Mouse (Mus musculus) layer of hippocampus, postnatal 10 days (tissue): Measurements from ENCODE around the gene Acoxl. TPM values are rescaled to one million over a fixed set of nuclear protein-coding genes. Genes with fewer than 3 reads are reported as not detected.
A peak's percentile ranks its signal among the peaks of the same experiment; 100 is the strongest.

Experiments used
- DNase-seq, 2 experiments: peaks; one replicate each; pipeline ENCODE4 v3.0.0; 2021; ENCODE audit warnings: low spot score in 2 of 2
- total RNA-seq, 2 experiments: library from RNA; stranded (reverse); gene quantifications; 2 replicates each; pipeline ENCODE4 v1.2.3; 2021

Acoxl gene
- total RNA-seq, 2 experiments from 2014 or later: 0.13 TPM; not detected in 1

- DNase-seq: no peak
Observed at GRCm38 (mm10) chr2:127933531-127933931, 94.9 kb downstream of the Acoxl start.

DNA sequence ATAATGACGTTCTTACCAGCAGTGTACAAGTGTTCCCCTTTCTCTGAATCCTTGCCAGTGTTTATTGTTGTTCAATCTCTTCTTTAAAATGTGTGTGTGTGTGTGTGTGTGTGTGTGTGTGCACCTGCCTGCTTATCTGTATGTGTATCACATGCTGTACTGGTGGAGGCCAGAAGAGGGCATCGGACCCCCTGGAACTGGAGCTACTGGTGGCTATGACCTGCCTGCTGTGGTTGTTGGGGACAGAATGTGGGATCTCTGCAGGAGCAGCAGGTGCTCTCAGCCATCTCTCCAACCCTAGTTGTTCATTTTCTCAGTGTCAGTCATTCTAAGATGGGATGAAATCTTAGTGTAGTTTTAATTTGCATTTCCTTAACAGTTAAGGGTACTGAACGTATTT is 98.4 kb downstream of the Acoxl start:
- DNase-seq: no peak

DNA sequence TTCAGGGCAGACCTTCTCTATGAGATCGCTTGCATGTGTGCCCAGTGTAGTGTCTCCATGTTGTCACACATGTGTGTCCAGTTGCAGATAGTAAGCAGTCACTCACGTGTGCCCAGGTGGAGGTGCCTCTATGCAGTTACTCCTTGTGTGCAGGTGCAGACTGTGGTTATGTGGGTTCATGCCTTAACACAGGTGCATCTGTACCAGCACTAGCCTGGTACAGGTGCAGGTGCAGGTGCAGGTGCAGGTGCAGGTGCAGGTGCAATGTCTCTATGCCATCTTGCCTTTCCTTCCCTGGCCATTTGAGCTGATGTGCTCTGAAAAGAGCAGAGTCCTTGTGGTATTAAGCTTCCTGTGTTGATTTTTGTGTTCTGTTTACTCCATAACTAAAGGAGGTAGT is 100.5 kb downstream of the Acoxl start:
- DNase-seq: no peak

- DNase-seq: no peak
Observed at GRCm38 (mm10) chr2:127960579-127960978, 121.9 kb downstream of the Acoxl start.

DNA sequence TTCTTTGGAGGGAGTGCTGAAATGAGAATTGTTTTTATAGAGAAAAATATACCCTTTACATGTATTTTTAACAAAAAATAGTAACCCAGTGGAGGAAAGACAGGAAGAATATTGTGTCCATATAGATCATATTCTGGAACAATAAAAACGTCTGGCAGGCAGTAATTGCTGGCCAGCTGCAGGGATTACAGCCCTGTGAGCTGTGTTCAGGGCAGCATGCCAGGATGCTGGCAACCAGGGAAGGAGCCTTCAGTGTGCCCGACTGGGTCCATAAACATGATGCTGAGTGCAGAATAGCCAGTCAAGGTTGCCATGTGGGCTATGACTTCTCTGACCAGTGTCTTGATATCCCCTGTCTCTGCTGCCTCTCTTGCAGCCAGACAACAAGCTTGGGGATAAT is 122.5 kb downstream of the Acoxl start:
- DNase-seq: peak; percentile 57 to 58

- DNase-seq: peak; percentile 52 to 59
Observed at GRCm38 (mm10) chr2:127961802-127962433, 123.2 kb downstream of the Acoxl start.

GRCm38 (mm10) chr2:127968944-127969343 is 130.3 kb downstream of the Acoxl start:
- no peak for DNase-seq

DNA sequence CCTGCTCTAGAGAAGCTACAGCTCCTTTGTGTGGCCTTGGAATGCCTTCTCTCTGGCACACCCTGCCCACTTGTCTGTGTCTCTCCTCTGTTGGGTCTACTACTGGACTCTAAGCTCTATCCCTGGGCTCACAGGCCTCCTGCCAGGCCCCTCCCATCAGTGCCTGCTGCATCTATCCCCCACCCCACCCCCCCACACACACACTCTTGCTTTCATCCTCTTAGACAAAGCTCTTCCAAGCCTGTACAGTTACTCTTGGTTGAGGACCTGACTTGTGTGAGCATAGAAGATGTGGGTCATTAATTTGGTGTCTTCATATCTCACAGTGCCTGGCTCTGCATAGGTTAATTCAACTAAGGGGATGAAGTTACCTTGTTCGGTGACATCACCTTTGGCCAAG is 137.6 kb downstream of the Acoxl start:
- DNase-seq: no peak

DNA sequence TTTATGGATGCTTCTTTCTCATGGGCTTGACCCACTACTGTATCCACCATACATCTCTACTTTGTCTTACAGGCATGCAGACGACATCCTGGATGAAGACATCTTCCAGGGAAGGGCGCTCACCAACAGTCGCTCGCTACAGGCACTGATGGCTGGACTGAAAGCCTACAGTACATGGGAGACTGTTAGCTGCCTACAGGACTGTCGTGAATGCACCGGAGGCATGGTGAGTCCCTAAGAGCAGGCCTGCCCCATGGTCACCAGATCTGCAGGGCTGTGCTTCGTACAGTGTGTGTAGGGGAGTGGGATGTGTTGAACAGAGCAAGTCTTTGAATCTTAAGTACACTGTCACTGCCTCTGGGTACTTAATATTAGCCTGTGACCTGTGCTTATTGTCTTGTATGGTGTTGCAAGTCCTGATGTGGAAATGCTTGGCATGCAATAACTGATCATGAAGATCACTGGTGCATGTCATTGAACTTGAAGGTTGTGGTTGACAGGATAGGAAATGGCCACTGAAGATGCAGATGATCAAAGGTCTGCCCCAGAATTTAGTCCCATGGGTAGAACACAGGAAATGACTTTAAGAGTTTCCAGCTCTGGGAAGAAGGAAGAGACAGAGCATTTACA is 140.0 kb downstream of the Acoxl start:
- DNase-seq: no peak

DNA sequence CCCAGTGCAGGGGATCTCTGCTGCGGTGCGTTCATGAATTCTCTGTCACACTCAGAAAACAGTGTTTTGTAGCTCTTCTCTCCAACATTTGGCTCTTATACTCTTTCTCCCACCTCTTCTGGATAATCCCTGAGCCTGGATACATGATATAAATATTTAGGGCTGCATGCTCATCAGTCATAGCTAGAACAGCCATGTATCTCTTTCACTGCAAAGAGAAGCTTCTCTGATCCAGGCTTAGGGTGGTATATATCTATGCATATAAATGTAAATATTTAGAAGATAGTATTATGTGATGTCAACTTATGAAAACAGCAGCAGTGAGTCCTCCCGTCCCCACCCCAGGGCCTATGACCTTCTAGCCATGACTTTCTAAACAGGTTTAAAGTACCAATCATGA is 143.9 kb downstream of the Acoxl start:
- DNase-seq: no peak

GRCm38 (mm10) chr2:127983301-127983700 is 144.6 kb downstream of the Acoxl start:
- DNase-seq: no peak

GRCm38 (mm10) chr2:127983981-127984380 is 145.3 kb downstream of the Acoxl start:
- no peak for DNase-seq

GRCm38 (mm10) chr2:127987706-127988105 is 149.0 kb downstream of the Acoxl start:
- no peak for DNase-seq

- no peak for DNase-seq
Observed at GRCm38 (mm10) chr2:127990856-127991479, 152.3 kb downstream of the Acoxl start.

- no peak for DNase-seq
Observed at GRCm38 (mm10) chr2:127991656-127992055, 153.0 kb downstream of the Acoxl start.

DNA sequence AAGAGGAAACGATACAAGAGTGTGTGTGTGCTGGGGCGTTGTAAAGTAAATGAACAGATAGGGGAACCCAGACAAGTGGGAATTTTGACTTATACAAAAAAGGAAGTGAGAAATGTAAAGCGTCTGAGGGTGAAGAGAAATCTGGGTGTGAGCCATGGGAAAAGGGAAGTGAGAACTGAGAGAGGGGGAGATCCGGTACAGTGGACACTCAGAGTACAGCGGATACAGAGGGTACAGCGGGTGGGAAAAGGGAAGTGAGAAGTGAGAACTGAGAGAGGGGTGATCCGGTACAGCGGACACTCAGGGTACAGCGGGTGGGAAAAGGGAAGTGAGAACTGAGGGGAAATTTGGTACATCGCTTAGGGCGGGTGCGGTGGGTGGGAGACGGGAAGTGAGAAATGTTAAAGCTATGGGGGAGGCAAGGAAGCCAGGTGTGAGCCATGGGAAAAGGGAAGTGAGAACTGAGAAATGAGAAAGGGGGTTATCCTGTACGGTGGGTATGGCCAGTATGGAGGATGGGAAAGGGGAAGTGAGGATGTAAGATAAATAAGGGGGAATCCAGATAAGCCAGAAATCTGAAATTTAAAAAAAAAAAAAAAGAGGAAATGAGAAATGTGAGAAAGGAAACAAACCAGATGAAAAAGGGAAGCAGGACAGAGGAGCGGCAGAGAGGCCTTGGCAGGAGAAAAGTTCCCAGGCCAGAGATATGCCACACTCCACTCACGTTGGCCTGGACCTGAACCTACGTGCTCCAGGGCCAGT is 170.2 kb downstream of the Acoxl start:
- no peak for DNase-seq

DNA sequence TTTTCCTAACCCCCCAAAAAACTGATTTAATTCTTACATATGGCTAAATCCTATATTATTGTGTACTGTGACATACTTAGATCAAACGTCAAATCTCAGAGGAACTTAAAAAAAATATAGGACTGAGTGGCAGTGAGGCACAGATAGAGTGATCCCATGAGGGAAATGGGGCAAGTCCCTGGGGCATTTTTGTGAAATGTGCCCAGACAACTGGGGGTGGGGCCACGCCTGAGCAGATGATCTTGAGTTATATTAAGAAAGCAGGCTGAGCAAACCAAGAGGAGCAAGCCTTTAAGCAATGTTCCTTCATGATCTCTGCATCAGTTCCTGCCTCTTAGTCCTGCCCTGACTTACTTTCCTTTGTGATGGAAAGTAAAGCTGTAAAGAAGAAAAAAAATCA is 175.9 kb downstream of the Acoxl start:
- DNase-seq: no peak

- DNase-seq: no peak
Observed at GRCm38 (mm10) chr2:128015602-128016001, 176.9 kb downstream of the Acoxl start.

DNA sequence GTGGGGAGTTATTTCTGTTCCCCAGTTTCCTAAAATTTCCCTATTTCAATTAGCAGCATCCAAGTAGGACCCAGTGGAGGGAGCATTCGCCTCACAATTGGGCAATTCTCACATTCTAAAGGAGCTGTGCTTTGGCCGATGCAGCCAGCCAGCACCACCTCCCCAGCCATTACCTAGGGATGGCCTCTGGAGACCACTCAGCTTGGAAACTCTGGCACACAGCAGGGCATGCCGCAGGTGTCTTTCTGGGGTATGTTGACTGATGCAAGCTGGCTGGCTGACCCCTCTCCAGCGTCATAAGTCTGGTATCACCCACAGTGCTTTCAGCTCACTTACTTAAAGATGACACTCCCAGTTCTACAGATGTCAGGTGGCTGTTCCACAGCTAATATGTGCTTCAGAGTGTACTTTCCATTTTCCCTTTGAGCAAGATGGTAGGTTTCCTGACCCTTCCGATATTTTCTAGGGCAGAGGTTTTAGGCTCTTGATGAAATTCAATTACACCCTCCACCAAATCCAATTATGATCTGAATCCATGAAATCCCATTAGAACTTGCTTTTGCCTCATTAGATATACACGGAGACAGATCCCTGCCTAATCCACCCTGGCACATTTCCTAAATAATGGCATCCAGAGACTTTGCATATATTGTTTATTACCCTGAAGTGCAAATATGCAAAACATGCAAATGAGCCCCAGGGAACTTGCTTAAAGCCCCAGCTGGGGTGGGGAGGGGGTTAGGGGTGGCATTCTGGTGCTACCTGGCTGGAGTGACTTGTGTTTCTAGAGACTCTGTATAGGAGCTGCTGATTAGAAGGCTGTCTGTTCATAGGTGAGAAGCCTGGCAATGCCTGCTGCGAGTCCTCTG is 181.6 kb downstream of the Acoxl start:
- DNase-seq: no peak

DNA sequence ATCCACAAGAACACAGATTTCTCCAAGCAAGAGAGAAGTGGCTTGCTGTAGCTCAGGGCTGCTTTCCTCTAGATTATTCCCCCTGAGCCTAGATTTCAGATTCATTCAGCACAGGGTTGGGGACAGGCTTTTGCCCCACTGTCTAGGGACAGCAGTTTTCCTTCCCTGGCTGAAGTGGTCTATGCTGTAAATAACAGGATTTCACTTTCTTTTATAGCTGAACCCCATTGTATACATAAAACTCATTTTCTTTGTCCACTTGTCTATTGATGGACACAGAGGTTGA is 182.2 kb downstream of the Acoxl start:
- DNase-seq: no peak

DNA sequence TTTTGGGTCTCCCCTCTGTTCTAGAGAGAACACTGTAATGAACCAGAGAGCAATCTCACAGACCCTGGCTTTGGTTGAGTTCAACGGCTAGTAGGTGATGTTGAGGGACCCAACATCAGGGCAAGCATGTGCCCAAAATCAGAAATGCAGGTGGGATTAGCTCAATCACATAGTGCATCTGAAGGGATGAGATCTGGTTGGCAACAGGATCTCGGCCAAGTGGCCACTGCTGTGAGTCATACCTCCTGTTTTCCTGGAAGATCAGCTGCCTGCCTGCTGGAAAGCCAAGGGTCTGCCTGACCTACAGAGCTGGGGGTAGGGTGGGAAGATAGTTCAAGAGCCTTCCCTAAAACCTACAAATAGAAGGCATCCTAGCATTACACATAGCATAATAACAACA is 185.2 kb downstream of the Acoxl start:
- DNase-seq: no peak
